ENCODE assay signal across 39 mouse cellular contexts in the genomic region with DNA sequence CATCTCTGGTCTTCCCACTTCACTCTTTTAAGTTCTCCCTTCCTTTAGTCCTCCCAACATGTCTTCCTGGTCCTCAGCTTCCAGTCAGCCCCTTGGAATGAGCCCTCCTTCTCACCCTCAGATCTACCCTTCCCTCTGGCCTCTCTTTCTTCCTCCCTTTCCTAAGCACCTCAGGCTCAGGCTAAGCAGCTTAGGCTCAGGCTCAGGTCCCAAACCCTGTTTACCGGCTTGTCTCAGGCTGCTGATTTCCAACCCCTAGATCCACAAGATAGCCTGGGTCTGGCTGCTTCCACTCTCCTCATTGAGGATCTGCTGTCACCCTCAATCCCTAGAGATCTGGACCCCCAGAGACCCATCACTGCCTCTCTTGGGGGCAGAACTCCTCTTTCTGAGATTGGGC. TPM values are rescaled to one million over a fixed set of nuclear protein-coding genes. Genes with fewer than 3 reads are reported as not detected.
A peak's percentile ranks its signal among the peaks of the same experiment; 100 is the strongest.
DNase-seq lines count a peak whose midpoint lies in the region; ATAC-seq and TF ChIP-seq lines count a peak whose summit lies in the region.
"Had no signal": no experiment of that assay in that cellular context is flagged by ENCODE, and none has a peak within 500 bp of the region (broad histone marks: within the 10 kb centered on the region; RNA-seq: fewer than 3 reads in every experiment).

No protein-coding gene starts in this region.

- H3K36me3 ChIP-seq in kidney, embryonic 14.5 days (ENCODE audit: control insufficient read depth, insufficient read depth, low read length) = no peaks in the 10 kb centered on the region
- no peaks in the 10 kb centered on the region for H3K36me3 ChIP-seq in CH12.LX (replicated peaks in 1 of 2; ENCODE audit: control insufficient read depth in 1 of 2, insufficient read depth in 1 of 2, low read length in 1 of 2)
- no peaks in the 10 kb centered on the region for H3K36me3 ChIP-seq in limb, embryonic 13.5 days
- H3K36me3 ChIP-seq: embryonic facial prominence, embryonic 12.5 days; hindbrain, embryonic 15.5 days; liver, embryonic 15.5 days; lung, embryonic 15.5 days; midbrain, embryonic 12.5 days; neural tube, embryonic 15.5 days had no signal

- TF ChIP-seq EP300 in CH12.LX (IDR thresholded peaks at IDR 0.05; ENCODE audit: low read length) = no peak

- no peaks in the 10 kb centered on the region; the same call in 1 of the 2 replicates for H3K79me2 ChIP-seq in CH12.LX (replicated peaks; ENCODE audit: control insufficient read depth, extremely low read depth, insufficient read depth, poor library complexity, severe bottlenecking)

- H3K9ac ChIP-seq in kidney, embryonic 14.5 days (ENCODE audit: low read depth, low read length) = no peak overlapping the region
- no peak overlapping the region for H3K9ac ChIP-seq in CH12.LX (ENCODE audit: insufficient read depth, low read depth)
- no peak overlapping the region for H3K9ac ChIP-seq in limb, embryonic 13.5 days
- H3K9ac ChIP-seq: embryonic facial prominence, embryonic 12.5 days; hindbrain, embryonic 15.5 days; liver, embryonic 15.5 days; lung, embryonic 15.5 days; midbrain, embryonic 12.5 days; neural tube, embryonic 15.5 days had no signal

- dilution Hi-C loops in CH12.LX (cut with MboI; ENCODE audit: extremely low pct_ligation_motif_present, extremely low pct_unique_long_range_greater_than_20kb, low sequenced_read_pairs) = no loop called here

- in situ Hi-C loops in CH12.LX (cut with MboI; ENCODE audit: low pct_ligation_motif_present, low pct_unique_long_range_greater_than_20kb, low sequenced_read_pairs) = loop anchor here (10.0 to 25.0 kb wide), 3 partner anchors 53 to 436 kb away; partner anchors contain the start of genes Ccdc9b and Phgr1

- WGBS in kidney, embryonic 14.5 days = 48% methylated on average over 1 of the region's 1 CpGs
- WGBS in limb, embryonic 13.5 days = 50% methylated on average over 1 of the region's 1 CpGs

- no peak for DNase-seq in gastrocnemius, adult 2 months
- no peak for DNase-seq in gastrocnemius, postnatal 10 days
- no peak for DNase-seq in kidney, adult 18-20 months
- DNase-seq in CH12.LX (ENCODE audit: extremely low read depth) = no peak
- no peak for DNase-seq in left cerebral cortex, postnatal 10 days (ENCODE audit: extremely low spot score in 1 of 2, low spot score in 2 of 2)
- no peak for DNase-seq in left cerebral cortex, adult 8-10 months (ENCODE audit: low spot score in 2 of 2)
- DNase-seq: adrenal gland, adult 8-10 months; cerebellum, adult 11 months; cerebellum, adult 9-10 months; embryo, embryonic 11 days; kidney, adult 8-10 months; kidney, postnatal 10 days; layer of hippocampus, postnatal 36 days; liver; right cerebral cortex, postnatal 4 days; thymus, adult 18-20 months; thymus, postnatal 25 days had no signal

- no peak for TF ChIP-seq RAD21 in CH12.LX (IDR thresholded peaks at IDR 0.05; ENCODE audit: low read depth, low read length)

- peaks cover 6% of the 10 kb centered on the region; the same call in 1 of the 2 replicates for H3K4me1 ChIP-seq in kidney, embryonic 14.5 days (ENCODE audit: control insufficient read depth, insufficient read depth, low read length)
- H3K4me1 ChIP-seq in CH12.LX (ENCODE audit: control insufficient read depth in 1 of 2, insufficient read depth in 2 of 2) = peaks cover 2 to 22% of the 10 kb centered on the region in 2 experiments
- peaks cover 43% of the 10 kb centered on the region for H3K4me1 ChIP-seq in limb, embryonic 13.5 days

- no peak overlapping the region for H3K4me3 ChIP-seq in gastrocnemius, adult 2 months
- no peak overlapping the region for H3K4me3 ChIP-seq in kidney, embryonic 14.5 days (ENCODE audit: low read length)
- no peak overlapping the region for H3K4me3 ChIP-seq in CH12.LX (replicated peaks in 1 of 3; ENCODE audit: low read depth in 2 of 3, low read length in 2 of 3, poor library complexity in 1 of 3)
- H3K4me3 ChIP-seq in limb, embryonic 13.5 days = no peak overlapping the region
- H3K4me3 ChIP-seq: embryonic facial prominence, embryonic 12.5 days; hindbrain, embryonic 15.5 days; liver, embryonic 15.5 days; lung, embryonic 15.5 days; midbrain, embryonic 12.5 days; neural tube, embryonic 15.5 days had no signal

- ATAC-seq in kidney, embryonic 14.5 days (ENCODE audit: low FRiP score, low TSS enrichment) = no peak
- no peak for ATAC-seq in limb, embryonic 13.5 days (ENCODE audit: low FRiP score, low read depth)
- ATAC-seq: forebrain, embryonic 14.5 days had no signal

- no peak for TF ChIP-seq CTCF in gastrocnemius, adult 2 months (IDR thresholded peaks at IDR 0.05)
- TF ChIP-seq CTCF in CH12.LX (conservative IDR thresholded peaks at IDR 0.05 in 1 of 2, IDR thresholded peaks at IDR 0.05 in 1 of 2; ENCODE audit: low read depth in 2 of 2, low read length in 2 of 2) = no peak

- intact Hi-C loops in gastrocnemius, adult 2 months (cut with DNase I) = no loop called here
- intact Hi-C loops in left cerebral cortex, postnatal 10 days (cut with DNase I) = no loop called here

- no peak overlapping the region for H3K4me2 ChIP-seq in kidney, embryonic 14.5 days (replicated peaks; ENCODE audit: low read depth, low read length)
- H3K4me2 ChIP-seq in CH12.LX (ENCODE audit: insufficient read depth, low read depth, poor library complexity, severe bottlenecking) = 0 out of 2 replicates have a peak overlapping the region, but pooled peaks have one; percentile 0
- H3K4me2 ChIP-seq in limb, embryonic 13.5 days (replicated peaks) = no peak overlapping the region
- H3K4me2 ChIP-seq: embryonic facial prominence, embryonic 12.5 days; heart, embryonic 11.5 days; hindbrain, embryonic 15.5 days; liver, embryonic 15.5 days; lung, embryonic 15.5 days; midbrain, embryonic 12.5 days; neural tube, embryonic 15.5 days had no signal

- no peaks in the 10 kb centered on the region for H3K9me3 ChIP-seq in kidney, embryonic 14.5 days (ENCODE audit: control insufficient read depth, low read length)
- H3K9me3 ChIP-seq in CH12.LX (replicated peaks; ENCODE audit: low read length) = no peaks in the 10 kb centered on the region
- no peaks in the 10 kb centered on the region for H3K9me3 ChIP-seq in limb, embryonic 13.5 days
- H3K9me3 ChIP-seq: embryonic facial prominence, embryonic 12.5 days; G1E; hindbrain, embryonic 15.5 days; liver, embryonic 15.5 days; lung, embryonic 15.5 days; midbrain, embryonic 12.5 days; neural tube, embryonic 15.5 days had no signal

- no peaks in the 10 kb centered on the region for H3K27me3 ChIP-seq in kidney, embryonic 14.5 days (ENCODE audit: control insufficient read depth, insufficient read depth, low read length)
- no peaks in the 10 kb centered on the region for H3K27me3 ChIP-seq in CH12.LX (replicated peaks)
- H3K27me3 ChIP-seq in limb, embryonic 13.5 days = no peaks in the 10 kb centered on the region
- H3K27me3 ChIP-seq: embryonic facial prominence, embryonic 12.5 days; hindbrain, embryonic 15.5 days; liver, embryonic 15.5 days; lung, embryonic 15.5 days; midbrain, embryonic 12.5 days; neural tube, embryonic 15.5 days had no signal

- H3K27ac ChIP-seq in gastrocnemius, adult 2 months = peak overlapping the region; percentile 35; the same call in 1 of the 2 replicates
- H3K27ac ChIP-seq in kidney, embryonic 14.5 days (ENCODE audit: low read depth, low read length) = peak overlapping the region; percentile 42; the same call in 1 of the 2 replicates
- H3K27ac ChIP-seq in CH12.LX (ENCODE audit: insufficient read depth, low read depth) = no peak overlapping the region
- H3K27ac ChIP-seq in limb, embryonic 13.5 days = peak overlapping the region; percentile 72; the same call in 1 of the 2 replicates
- H3K27ac ChIP-seq: embryonic facial prominence, embryonic 12.5 days; hindbrain, embryonic 15.5 days; liver, embryonic 15.5 days; lung, embryonic 15.5 days; midbrain, embryonic 12.5 days; neural tube, embryonic 15.5 days; stomach, postnatal 0 days had no signal

- no peak for TF ChIP-seq POLR2A in CH12.LX (IDR thresholded peaks at IDR 0.05; ENCODE audit: low read depth, low read length)

RNA-seq across cellular contexts. Expression of gene Zfyve19, which starts 10.4 kb away (rescaled TPM):
- total RNA-seq in gastrocnemius, adult 2 months (2021) = 10 to 100 TPM; 13.3 to 13.9 TPM
- 10 to 100 TPM; 13.6 to 21.8 TPM for total RNA-seq in gastrocnemius, postnatal 10 days (2021)
- 47.9 and 49.1 TPM in 2 replicates for polyA plus RNA-seq in kidney, embryonic 14.5 days (2014; fragmentation: Nextera tagmentation; extraction: Ambion mirVana)
- total RNA-seq in CH12.LX (2012; rRNA removed) (38.2 and 38.7 TPM in 2 replicates), CH12.LX (2014; rRNA removed) (25.6 and 28.0 TPM in 2 replicates)
- polyA plus RNA-seq in CH12.LX (2012; ENCODE audit: insufficient read length, low read depth) = 39.9 and 45.2 TPM in 2 replicates
- polyA plus RNA-seq in limb, embryonic 13.5 days (2015; fragmentation: Nextera tagmentation; extraction: Ambion mirVana) = 58.3 and 61.1 TPM in 2 replicates
- 10 to 100 TPM; 36.0 to 36.4 TPM for total RNA-seq in left cerebral cortex, postnatal 10 days (2021)
- total RNA-seq in left cerebral cortex, adult 8-10 months (2022) = 10 to 100 TPM; 29.3 to 44.8 (median 35.4) TPM

RNA-seq across cellular contexts. Expression of gene Dnajc17, which starts 10.5 kb away (rescaled TPM):
- 1 to 10 TPM; 6.6 to 8.6 TPM for total RNA-seq in gastrocnemius, adult 2 months (2021)
- 10 to 100 TPM; 11.8 to 11.9 TPM for total RNA-seq in gastrocnemius, postnatal 10 days (2021)
- 21.4 and 24.5 TPM in 2 replicates for polyA plus RNA-seq in kidney, embryonic 14.5 days (2014; fragmentation: Nextera tagmentation; extraction: Ambion mirVana)
- 15.3 and 18.2 TPM in 2 replicates for total RNA-seq in CH12.LX (2012; rRNA removed)
- 19.6 and 19.8 TPM in 2 replicates for total RNA-seq in CH12.LX (2014; rRNA removed)
- 22.9 and 26.3 TPM in 2 replicates for polyA plus RNA-seq in CH12.LX (2012; ENCODE audit: insufficient read length, low read depth)
- polyA plus RNA-seq in limb, embryonic 13.5 days (2015; fragmentation: Nextera tagmentation; extraction: Ambion mirVana) = 23.1 and 25.4 TPM in 2 replicates
- total RNA-seq in left cerebral cortex, postnatal 10 days (2021) = 10 to 100 TPM; 18.0 to 19.1 TPM
- 10 to 100 TPM; 15.9 to 21.6 (median 19.1) TPM for total RNA-seq in left cerebral cortex, adult 8-10 months (2022)

RNA-seq across cellular contexts. Expression of gene Gm14137, which starts 23.7 kb away (rescaled TPM):
- total RNA-seq in gastrocnemius, adult 2 months (2021) = not detected
- under 1 TPM in 1 of 2 experiments, not detected in 1; 0.16 TPM for total RNA-seq in gastrocnemius, postnatal 10 days (2021)
- 0.31 and 0.43 TPM in 2 replicates for polyA plus RNA-seq in kidney, embryonic 14.5 days (2014; fragmentation: Nextera tagmentation; extraction: Ambion mirVana)
- total RNA-seq in CH12.LX (2012; rRNA removed) (4.7 and 9.2 TPM in 2 replicates), CH12.LX (2014; rRNA removed) (2.3 and 2.6 TPM in 2 replicates)
- polyA plus RNA-seq in CH12.LX (2012; ENCODE audit: insufficient read length, low read depth) = 3.3 and 3.4 TPM in 2 replicates
- 0.47 and 0.75 TPM in 2 replicates for polyA plus RNA-seq in limb, embryonic 13.5 days (2015; fragmentation: Nextera tagmentation; extraction: Ambion mirVana)
- not detected for total RNA-seq in left cerebral cortex, postnatal 10 days (2021)
- total RNA-seq in left cerebral cortex, adult 8-10 months (2022) = under 1 TPM in 1 of 4 experiments, not detected in 3; 0.16 TPM
- total RNA-seq: gastrocnemius, adult 18-20 months; hematopoietic stem cell, adult 5-6 weeks; layer of hippocampus, postnatal 36 days; left cerebral cortex, postnatal 14 days; megakaryocyte progenitor cell, adult 5-6 weeks; monocyte, adult 5-6 weeks had no signal
- polyA plus RNA-seq: heart, embryonic 11.5 days had no signal

RNA-seq across cellular contexts. Expression of gene Gchfr, which starts 30.5 kb away (rescaled TPM):
- total RNA-seq in gastrocnemius, adult 2 months (2021) = not detected
- total RNA-seq in gastrocnemius, postnatal 10 days (2021) = under 1 TPM in 1 of 2 experiments, not detected in 1; 0.72 TPM
- 35.5 and 41.7 TPM in 2 replicates for polyA plus RNA-seq in kidney, embryonic 14.5 days (2014; fragmentation: Nextera tagmentation; extraction: Ambion mirVana)
- total RNA-seq in CH12.LX (2012; rRNA removed) (9.5 and 18.2 TPM in 2 replicates), CH12.LX (2014; rRNA removed) (0.93 and 1.8 TPM in 2 replicates)
- polyA plus RNA-seq in CH12.LX (2012; ENCODE audit: insufficient read length, low read depth) = 1.1 and 2.7 TPM in 2 replicates
- 5.8 and 6.5 TPM in 2 replicates for polyA plus RNA-seq in limb, embryonic 13.5 days (2015; fragmentation: Nextera tagmentation; extraction: Ambion mirVana)
- under 1 TPM in 1 of 2 experiments, not detected in 1; 0.59 TPM for total RNA-seq in left cerebral cortex, postnatal 10 days (2021)
- not detected for total RNA-seq in left cerebral cortex, adult 8-10 months (2022)
- total RNA-seq: layer of hippocampus, postnatal 36 days; left cerebral cortex, postnatal 14 days; monocyte, adult 5-6 weeks had no signal

RNA-seq across cellular contexts. Expression of gene Ppp1r14d, which starts 31.7 kb away (rescaled TPM):
- not detected for total RNA-seq in gastrocnemius, adult 2 months (2021)
- not detected for total RNA-seq in gastrocnemius, postnatal 10 days (2021)
- 0.28 and 0.94 TPM in 2 replicates for polyA plus RNA-seq in kidney, embryonic 14.5 days (2014; fragmentation: Nextera tagmentation; extraction: Ambion mirVana)
- not detected in 2 replicates for total RNA-seq in CH12.LX (2012; rRNA removed)
- total RNA-seq in CH12.LX (2014; rRNA removed) = not detected in 2 replicates
- not detected in 2 replicates for polyA plus RNA-seq in CH12.LX (2012; ENCODE audit: insufficient read length, low read depth)
- not detected in 2 replicates for polyA plus RNA-seq in limb, embryonic 13.5 days (2015; fragmentation: Nextera tagmentation; extraction: Ambion mirVana)
- total RNA-seq in left cerebral cortex, postnatal 10 days (2021) = not detected
- not detected for total RNA-seq in left cerebral cortex, adult 8-10 months (2022)
- total RNA-seq: adrenal gland, adult 8-10 months; adrenal gland, postnatal 4 days; G1E; gastrocnemius, adult 18-20 months; gastrocnemius, postnatal 4 days; hematopoietic stem cell, adult 5-6 weeks; layer of hippocampus, postnatal 36 days; left cerebral cortex, postnatal 14 days; megakaryocyte progenitor cell, adult 5-6 weeks; monocyte, adult 5-6 weeks had no signal
- polyA plus RNA-seq: forebrain, embryonic 14.5 days; frontal cortex, adult 2 months; G1E; heart, embryonic 11.5 days; heart, postnatal 0 days; hindbrain, embryonic 15.5 days; liver, embryonic 15.5 days; midbrain, embryonic 12.5 days; neural tube, embryonic 15.5 days; spleen, adult 2 months had no signal
